In the genomic region with DNA sequence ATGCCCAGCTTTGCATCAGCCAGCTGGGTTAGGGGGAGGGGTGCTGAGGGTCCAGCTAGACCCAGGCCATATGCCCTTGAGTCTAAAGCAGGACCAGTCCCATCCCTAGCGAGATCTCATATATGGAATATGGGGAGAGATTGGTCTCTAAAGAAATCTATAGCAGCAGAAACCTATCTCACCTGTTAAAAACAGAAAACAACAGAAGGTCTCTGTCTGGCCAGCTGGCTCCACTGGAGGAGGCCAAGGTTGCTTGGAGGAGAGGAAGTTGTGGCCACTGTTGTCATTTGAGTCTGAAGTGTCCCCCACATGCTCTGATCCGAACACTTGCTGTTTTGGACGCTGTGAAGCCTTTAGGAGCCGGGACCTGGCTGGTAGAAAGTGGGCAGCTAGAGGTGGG, we compare ENCODE assay signal across 19 mouse cellular contexts. TPM values are rescaled to one million over a fixed set of nuclear protein-coding genes. Genes with fewer than 3 reads are reported as not detected.
DNase-seq lines count a peak whose midpoint lies in the region; ATAC-seq lines count a peak whose summit lies in the region.
"Had no signal": no experiment of that assay in that cellular context is flagged by ENCODE, and none has a peak within 500 bp of the region (broad histone marks: within the 10 kb centered on the region; RNA-seq: fewer than 3 reads in every experiment).

No protein-coding gene starts in this region.

- no peak; the same call in 1 of the 2 replicates for ATAC-seq in cerebellum, adult (ENCODE audit: insufficient number of reproducible peaks, low FRiP score, low TSS enrichment)
- ATAC-seq: forebrain, embryonic 14.5 days; intestine, embryonic 16.5 days had no signal

- peak; percentile 55 for DNase-seq in cerebellum, adult 11-12 months
- DNase-seq in brain, adult 2 months (ENCODE audit: low read depth, low spot score), result peak; percentile 66
- peak; percentile 43 for DNase-seq in cerebellum, adult 8-10 months
- peak; percentile 30 to 36 for DNase-seq in cerebellum, postnatal 14 days
- no peak for DNase-seq in ovary, adult 18-20 months (ENCODE audit: low spot score)
- DNase-seq in spleen, postnatal 10 days (ENCODE audit: low spot score in 2 of 2), result no peak
- DNase-seq in adrenal gland, adult 18-20 months (ENCODE audit: low spot score in 2 of 2), result no peak
- DNase-seq: adrenal gland, postnatal 14 days; embryo, embryonic 11 days; gastrocnemius, adult 2 months; gastrocnemius, postnatal 25 days; heart, postnatal 36 days had no signal

RNA-seq across cellular contexts. Expression of a gene that starts 20.6 kb away (rescaled TPM):
- 10 to 100 TPM; 22.2 to 68.8 TPM for total RNA-seq in adrenal gland, adult 18-20 months (2021)

RNA-seq across cellular contexts. Expression of a gene that starts 42.0 kb away (rescaled TPM):
- not detected for total RNA-seq in adrenal gland, adult 18-20 months (2021)
- total RNA-seq: adrenal gland, postnatal 14 days; common myeloid progenitor, adult 5-6 weeks; gastrocnemius, adult 2 months; gastrocnemius, postnatal 25 days; granulocyte monocyte progenitor cell, adult 5-6 weeks; heart, adult 8-10 months; heart, postnatal 36 days; MEL had no signal

RNA-seq across cellular contexts. Expression of a gene that starts 43.7 kb away (rescaled TPM):
- total RNA-seq in adrenal gland, adult 18-20 months (2021), result 1 to 10 TPM in 1 of 2 experiments, under 1 TPM in 1; 0.66 to 1.2 TPM

RNA-seq across cellular contexts. Expression of a gene that starts 53.2 kb away (rescaled TPM):
- total RNA-seq in adrenal gland, adult 18-20 months (2021), result 10 to 100 TPM; 19.1 to 25.8 TPM

Comparison
In these comparisons a context has a peak if more than half of its experiments do, and no peak if none do; other contexts are left out.
1. DNase-seq: peak in cerebellum, adult 11-12 months (single experiment), brain, adult 2 months (single experiment), cerebellum, adult 8-10 months (single experiment) and cerebellum, postnatal 14 days (2 of 2); none in ovary, adult 18-20 months (single experiment), spleen, postnatal 10 days (0 of 2) and adrenal gland, adult 18-20 months (0 of 2).